Mouse (Mus musculus) intestine, postnatal 0 days (tissue): ENCODE measurements around the gene Rtn4r. TPM values are rescaled to one million over a fixed set of nuclear protein-coding genes. Genes with fewer than 3 reads are reported as not detected.

Experiments used
- ATAC-seq: fragments of 200-750 bp; cut with Nextera tagmentation; 2 replicates; pipeline ENCODE4 v1.8.0; 2017; ENCODE audit warnings: mild to moderate bottlenecking, moderate TSS enrichment, moderate library complexity
- H3K27ac ChIP-seq: fragments of 300-500 bp; sonication (generic); 2 replicates; pipeline ENCODE4 v1.5.1; 2014; ENCODE audit warnings: mild to moderate bottlenecking, low read depth, low read length, moderate library complexity
- H3K27me3 ChIP-seq: fragments of 300-500 bp; sonication (generic); replicated peaks from 2 replicates; pipeline ENCODE4 v1.6.1; 2014; ENCODE audit warnings: low read length, mixed read lengths; ENCODE audit not compliant: control insufficient read depth, insufficient read depth
- H3K36me3 ChIP-seq: fragments of 300-500 bp; sonication (generic); 2 replicates; pipeline ENCODE4 v1.6.1; 2014; ENCODE audit warnings: mild to moderate bottlenecking, moderate library complexity; ENCODE audit not compliant: control insufficient read depth, insufficient read depth
- H3K4me1 ChIP-seq: fragments of 300-500 bp; sonication (generic); replicated peaks from 2 replicates; pipeline ENCODE4 v1.6.1; 2014; ENCODE audit warnings: antibody characterized with exemption, low read length, mixed read lengths; ENCODE audit not compliant: control insufficient read depth, insufficient read depth
- H3K4me2 ChIP-seq: fragments of 300-500 bp; sonication (generic); replicated peaks from 2 replicates; pipeline ENCODE4 v1.6.1; 2014; ENCODE audit warnings: low read depth, mild to moderate bottlenecking, moderate library complexity
- H3K4me3 ChIP-seq: fragments of 300-500 bp; sonication (generic); 2 replicates; pipeline ENCODE4 v1.5.1; 2014; ENCODE audit warnings: low read depth, low read length
- H3K9ac ChIP-seq: fragments of 300-500 bp; sonication (generic); 2 replicates; pipeline ENCODE4 v1.6.1; 2014; ENCODE audit warnings: mild to moderate bottlenecking, low read depth, low read length
- H3K9me3 ChIP-seq: fragments of 300-500 bp; sonication (generic); 2 replicates; pipeline ENCODE4 v1.6.1; 2016; ENCODE audit warnings: mixed run types; ENCODE audit not compliant: control insufficient read depth
- CTCF ChIP-seq: sonication (generic); IDR thresholded peaks from 2 replicates; pipeline ENCODE4 v1.5.1; 2016; ENCODE audit warnings: low read depth, mild to moderate bottlenecking, control low read depth, antibody characterized with exemption, moderate library complexity
- WGBS: fragments of 180-500 bp; shearing (Covaris S2); extraction: QIAGEN DNeasy Blood & Tissue Kit; methylation state at CpG from one replicate; pipeline ENCODE4 v1.1.7; 2014; 5-methylcytosine and 5-hydroxymethylcytosine counted together
- polyA plus RNA-seq: library from polyadenylated mRNA; unstranded; fragments of >200 nt; fragmentation: Nextera tagmentation; extraction: Ambion mirVana; gene quantifications from 2 replicates; pipeline ENCODE4 v1.2.1, GENCODE M21; 2015

Rtn4r gene
- polyA plus RNA-seq, 1 experiment from 2014 or later: 1.9 TPM

- no peak overlapping the region for H3K4me2 ChIP-seq
- WGBS: 78% methylated on average over 5 of the region's 6 CpGs
- no peaks in the 10 kb centered on the region for H3K36me3 ChIP-seq
- no peaks in the 10 kb centered on the region for H3K4me1 ChIP-seq
- no peak overlapping the region for H3K27ac ChIP-seq
- no peak overlapping the region for H3K4me3 ChIP-seq
- H3K9ac ChIP-seq: no peak overlapping the region
- H3K27me3 ChIP-seq: no peaks in the 10 kb centered on the region
- no peak for TF ChIP-seq CTCF
- no peaks in the 10 kb centered on the region for H3K9me3 ChIP-seq
- no peak for ATAC-seq
Measured at GRCm38 (mm10) chr16:18145341-18145867, 18.0 kb downstream of the Rtn4r start.

DNA sequence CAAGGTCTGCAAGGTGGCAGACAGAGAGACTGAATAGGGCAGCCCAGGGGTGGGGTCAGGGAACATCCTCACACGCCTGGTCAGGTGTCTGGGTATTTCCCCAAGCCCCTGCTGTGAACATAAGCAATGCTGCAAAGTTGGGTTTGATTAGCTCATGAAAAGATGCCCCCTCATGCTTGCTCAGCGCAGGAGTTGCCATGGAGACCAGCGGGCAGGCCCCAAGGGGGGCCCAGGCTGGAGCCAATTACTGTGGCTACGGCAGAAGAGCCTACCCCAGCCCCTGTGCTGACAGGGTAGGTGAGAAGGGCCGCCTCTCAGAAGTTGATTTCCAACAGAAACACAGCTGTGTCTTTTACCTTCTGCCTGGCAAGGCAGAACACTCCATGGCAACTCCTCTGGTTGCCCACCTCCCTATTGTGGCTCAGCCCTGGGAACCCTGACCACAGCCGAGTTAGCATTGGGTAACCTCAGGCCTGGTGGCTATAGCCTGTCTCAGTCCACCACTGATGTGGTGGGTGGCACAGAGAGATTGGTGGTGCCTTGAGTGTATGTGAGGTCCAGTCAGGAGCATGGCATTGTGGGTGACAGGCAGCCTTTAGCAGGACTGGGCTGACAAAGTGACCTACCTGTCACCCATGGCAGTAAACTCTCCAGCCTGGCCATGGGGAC, 20.9 kb downstream of the Rtn4r start:
- no peaks in the 10 kb centered on the region for H3K9me3 ChIP-seq
- no peak overlapping the region for H3K4me3 ChIP-seq
- ATAC-seq: no peak
- no peaks in the 10 kb centered on the region for H3K27me3 ChIP-seq
- H3K27ac ChIP-seq: no peak overlapping the region
- no peaks in the 10 kb centered on the region for H3K36me3 ChIP-seq
- TF ChIP-seq CTCF: no peak
- no peak overlapping the region for H3K9ac ChIP-seq
- no peaks in the 10 kb centered on the region for H3K4me1 ChIP-seq
- WGBS: 55% methylated on average over 6 of the region's 6 CpGs
- H3K4me2 ChIP-seq: no peak overlapping the region

DNA sequence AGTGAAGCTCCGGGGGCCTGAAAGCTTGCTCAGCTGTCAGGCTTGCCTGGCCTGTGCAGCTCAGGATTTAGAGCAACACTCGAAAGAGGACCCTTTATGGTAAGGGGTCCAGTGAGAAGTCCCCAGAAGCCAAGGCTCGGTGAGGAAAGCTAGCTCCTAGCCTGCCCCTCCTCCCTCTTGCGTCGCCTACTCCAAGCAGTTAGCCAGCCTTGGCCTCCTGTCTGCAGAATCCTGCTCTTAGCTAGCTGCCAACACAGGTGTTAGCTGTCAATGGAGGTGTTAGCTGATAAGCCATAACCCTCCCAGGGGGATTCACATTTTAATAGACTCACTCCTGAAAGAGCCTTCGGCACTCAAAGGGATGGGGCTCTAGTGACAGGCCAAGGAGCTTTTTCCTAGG, 21.8 kb downstream of the Rtn4r start:
- Histone ChIP-seq H3K27ac (no peak overlapping the region), H3K4me3 (no peak overlapping the region), H3K4me2 (no peak overlapping the region), H3K9ac (no peak overlapping the region), H3K9me3 (no peaks in the 10 kb centered on the region), H3K27me3 (no peaks in the 10 kb centered on the region), H3K36me3 (no peaks in the 10 kb centered on the region), H3K4me1 (no peaks in the 10 kb centered on the region)
- no peak for ATAC-seq
- WGBS: 60% methylated on average over 6 of the region's 6 CpGs
- TF ChIP-seq CTCF: no peak

DNA sequence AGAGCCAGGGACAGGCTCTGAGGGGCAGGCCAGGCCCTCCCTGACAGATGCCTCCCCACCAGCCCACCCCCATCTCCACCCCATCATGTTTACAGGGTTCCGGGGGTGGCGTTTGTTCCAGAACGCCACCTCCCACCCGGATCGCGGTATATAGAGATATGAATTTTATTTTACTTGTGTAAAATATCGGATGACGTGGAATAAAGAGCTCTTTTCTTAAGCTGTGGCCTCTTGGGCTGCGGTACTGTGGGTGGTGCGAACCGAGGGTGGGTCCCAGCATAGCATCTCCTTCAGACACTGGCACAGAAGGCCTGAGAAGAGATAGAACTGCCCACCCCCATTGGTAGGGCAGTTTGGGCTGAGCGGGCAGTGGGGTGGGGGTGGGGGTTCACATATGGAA, 24.7 kb downstream of the Rtn4r start:
- 0 out of 2 replicates have a peak, but pooled peaks cover 3% of the 10 kb centered on the region for H3K4me1 ChIP-seq
- WGBS: 92% methylated on average over 12 of the region's 12 CpGs
- H3K9me3 ChIP-seq: no peaks in the 10 kb centered on the region
- no peak overlapping the region for H3K4me3 ChIP-seq
- H3K27ac ChIP-seq: no peak overlapping the region
- no peak overlapping the region for H3K9ac ChIP-seq
- ATAC-seq: no peak
- no peaks in the 10 kb centered on the region for H3K27me3 ChIP-seq
- no peak for TF ChIP-seq CTCF
- H3K4me2 ChIP-seq: no peak overlapping the region
- no peaks in the 10 kb centered on the region for H3K36me3 ChIP-seq

DNA sequence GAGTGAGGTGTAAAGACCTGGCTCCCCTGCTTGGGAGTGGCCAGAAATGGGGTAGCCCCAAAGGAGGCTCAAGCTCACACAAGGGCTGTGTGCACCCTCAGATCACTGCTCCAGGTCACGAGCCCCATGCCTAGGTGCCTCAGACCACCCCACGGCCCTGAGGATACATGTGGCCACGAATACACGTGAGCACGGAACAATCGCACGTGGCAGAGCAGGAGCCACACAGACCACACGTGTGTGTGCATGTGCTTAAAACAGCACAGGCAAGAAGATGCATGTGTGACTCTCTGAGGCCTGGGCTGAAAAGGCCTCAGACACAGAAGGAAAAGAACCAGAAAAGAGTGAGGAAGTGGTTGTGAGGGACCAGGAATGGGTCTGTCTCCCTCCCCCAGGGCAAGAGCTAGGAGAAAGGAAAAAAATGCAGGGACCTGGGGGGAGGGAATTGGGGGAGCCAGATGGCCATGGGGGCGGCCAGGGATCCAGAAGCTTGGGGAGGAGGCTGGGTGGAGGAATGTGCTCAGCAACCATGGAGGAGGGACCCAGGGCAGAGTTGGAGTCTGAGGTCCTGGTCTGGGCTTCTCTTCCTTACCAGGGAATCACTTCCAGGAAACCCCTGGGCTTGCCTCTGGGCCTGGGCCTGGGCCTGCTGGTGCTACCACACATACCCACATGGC, 25.5 kb downstream of the Rtn4r start:
- H3K4me3 ChIP-seq: no peak overlapping the region
- H3K4me1 ChIP-seq: 0 out of 2 replicates have a peak, but pooled peaks cover 3% of the 10 kb centered on the region
- WGBS: 89% methylated on average over 9 of the region's 9 CpGs
- H3K27me3 ChIP-seq: no peaks in the 10 kb centered on the region
- no peaks in the 10 kb centered on the region for H3K36me3 ChIP-seq
- no peak overlapping the region for H3K27ac ChIP-seq
- H3K4me2 ChIP-seq: no peak overlapping the region
- H3K9ac ChIP-seq: no peak overlapping the region
- no peak for ATAC-seq
- no peaks in the 10 kb centered on the region for H3K9me3 ChIP-seq
- no peak for TF ChIP-seq CTCF

DNA sequence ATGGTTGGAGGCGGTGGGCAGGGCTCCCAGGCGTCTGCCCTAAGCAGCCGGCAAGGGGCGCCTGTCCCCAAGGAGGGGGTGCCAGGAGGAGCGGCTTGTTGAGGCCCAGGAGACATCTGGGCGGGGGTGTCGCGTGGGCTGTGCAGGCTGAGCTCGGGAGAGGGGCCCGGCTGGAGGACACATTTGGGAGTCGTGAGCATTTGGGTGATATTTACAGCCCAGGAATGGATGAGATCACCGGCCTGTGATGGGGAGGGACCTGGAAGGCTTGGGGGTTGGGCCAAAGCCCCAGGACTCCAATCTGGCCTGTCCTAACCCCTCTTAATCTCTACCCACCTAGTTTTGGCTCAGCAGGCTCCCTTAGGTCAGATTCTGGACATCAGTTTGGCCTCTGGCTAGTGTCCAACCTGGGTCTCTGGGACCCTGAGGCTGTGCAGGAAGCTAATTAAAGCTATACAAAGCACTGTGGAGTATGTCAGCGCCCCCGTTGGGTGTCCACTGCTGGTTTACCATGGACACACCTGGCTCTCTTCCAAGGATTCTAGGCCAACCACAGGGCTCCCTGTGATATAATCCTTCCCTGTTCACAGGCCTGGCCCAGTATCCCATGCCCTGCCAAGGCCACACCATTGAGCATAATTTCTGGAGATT, 27.2 kb downstream of the Rtn4r start:
- Histone ChIP-seq H3K9me3 (no peaks in the 10 kb centered on the region), H3K4me1 (0 out of 2 replicates have a peak, but pooled peaks cover 3% of the 10 kb centered on the region), H3K27ac (no peak overlapping the region), H3K4me3 (no peak overlapping the region), H3K27me3 (no peaks in the 10 kb centered on the region), H3K4me2 (no peak overlapping the region), H3K9ac (no peak overlapping the region), H3K36me3 (no peaks in the 10 kb centered on the region)
- WGBS: 41% methylated on average over 14 of the region's 14 CpGs
- no peak for ATAC-seq
- TF ChIP-seq CTCF: no peak
